Mouse (Mus musculus) spleen, adult 2 months (tissue): Measurements from ENCODE around the gene Tspan31.

Experiments used
- CTCF ChIP-seq: fragments of 200-500 bp; IDR thresholded peaks from 2 replicates; pipeline ENCODE4 v1.5.1; 2011; ENCODE audit warnings: mild to moderate bottlenecking, inconsistent platforms; ENCODE audit not compliant: insufficient read depth, insufficient read length, insufficient replicate concordance; ENCODE audit errors: extremely low read depth
- POLR2A ChIP-seq: fragments of 200-500 bp; IDR thresholded peaks from 2 replicates; pipeline ENCODE4 v1.6.1; 2011; ENCODE audit warnings: low read depth, low read length, inconsistent platforms

- TF ChIP-seq POLR2A = no peak
- no peak for TF ChIP-seq CTCF
Measured at GRCm38 (mm10) chr10:127056490-127056889, 13.6 kb downstream of the Tspan31 start.
